Mouse (Mus musculus) CH12.LX (cell line): ENCODE measurements around the gene Cstb. TPM values are rescaled to one million over a fixed set of nuclear protein-coding genes. Genes with fewer than 3 reads are reported as not detected.
A peak's percentile ranks its signal among the peaks of the same experiment; 100 is the strongest.

Experiments
- DNase-seq: peaks from one replicate; pipeline ENCODE4 v3.0.0-alpha.2; 2013; ENCODE audit errors: extremely low read depth
- H3K27ac ChIP-seq: 2 replicates; pipeline ENCODE4 v1.5.1; 2012; ENCODE audit warnings: low read depth, mild to moderate bottlenecking, control low read depth, moderate library complexity; ENCODE audit not compliant: insufficient read depth
- H3K27me3 ChIP-seq: replicated peaks from 2 replicates; pipeline ENCODE3; 2012; ENCODE audit warnings: inconsistent platforms
- H3K36me3 ChIP-seq, 2 experiments: replicated peaks in 1 of 2; 2 replicates each; pipeline versions ENCODE3 to v1.6.1; 2012; ENCODE audit warnings: inconsistent platforms in 1 of 2, low read length in 1 of 2, mild to moderate bottlenecking in 1 of 2, mixed read lengths in 1 of 2, moderate library complexity in 1 of 2; ENCODE audit not compliant: control insufficient read depth in 1 of 2, insufficient read depth in 1 of 2
- H3K4me1 ChIP-seq, 2 experiments: 2 replicates each; pipeline ENCODE4 v1.6.1; 2012; ENCODE audit warnings: inconsistent platforms in 1 of 2, moderate library complexity in 1 of 2; ENCODE audit not compliant: insufficient read depth in 2 of 2, control insufficient read depth in 1 of 2
- H3K4me2 ChIP-seq: 2 replicates; pipeline ENCODE4 v1.6.1; 2012; ENCODE audit warnings: low read depth, mild to moderate bottlenecking, control low read depth; ENCODE audit not compliant: poor library complexity, insufficient read depth, severe bottlenecking
- H3K4me3 ChIP-seq, 3 experiments: fragments of 150-350 bp in 1 of 3; sonication (generic) in 1 of 3; replicated peaks in 1 of 3; 2 replicates each; pipeline versions ENCODE3 to v1.5.1; 2011 to 2012; ENCODE audit warnings: low read depth in 2 of 3, low read length in 2 of 3, mild to moderate bottlenecking in 2 of 3, moderate library complexity in 2 of 3, control low read depth in 1 of 3, improper control_type of control experiment in 1 of 3, inconsistent platforms in 1 of 3, mixed read lengths in 1 of 3; ENCODE audit not compliant: poor library complexity in 1 of 3
- H3K79me2 ChIP-seq: replicated peaks from 2 replicates; pipeline ENCODE4 v1.6.1; 2012; ENCODE audit warnings: mild to moderate bottlenecking, moderate library complexity; ENCODE audit not compliant: control insufficient read depth, poor library complexity, insufficient read depth, severe bottlenecking; ENCODE audit errors: extremely low read depth
- H3K9ac ChIP-seq: 2 replicates; pipeline ENCODE4 v1.6.1; 2012; ENCODE audit warnings: low read depth, mild to moderate bottlenecking, control low read depth, moderate library complexity; ENCODE audit not compliant: insufficient read depth
- H3K9me3 ChIP-seq: replicated peaks from 2 replicates; pipeline ENCODE3; 2012; ENCODE audit warnings: low read length, inconsistent platforms, mixed read lengths
- BHLHE40 ChIP-seq: IDR thresholded peaks from 2 replicates; pipeline ENCODE4 v1.6.1; 2011; ENCODE audit warnings: mild to moderate bottlenecking, low read depth, low read length, improper control_type of control experiment
- CTCF ChIP-seq, 2 experiments: IDR thresholded peaks in 1 of 2; conservative IDR thresholded peaks in 1 of 2; 2 replicates each; pipeline ENCODE4 v1.5.1; 2011 to 2012; ENCODE audit warnings: low read depth in 2 of 2, low read length in 2 of 2, improper control_type of control experiment in 1 of 2, inconsistent platforms in 1 of 2, mild to moderate bottlenecking in 1 of 2, moderate library complexity in 1 of 2
- EP300 ChIP-seq: IDR thresholded peaks from 2 replicates; pipeline ENCODE4 v1.6.1; 2011; ENCODE audit warnings: low read length, improper control_type of control experiment
- ETS1 ChIP-seq: conservative IDR thresholded peaks from 2 replicates; pipeline ENCODE4 v1.6.1; 2012; ENCODE audit warnings: low read depth, mild to moderate bottlenecking, inconsistent platforms, low read length, improper control_type of control experiment, moderate library complexity
- GABPA ChIP-seq: IDR thresholded peaks from 2 replicates; pipeline ENCODE4 v1.6.1; 2012; ENCODE audit warnings: low read depth, low read length, improper control_type of control experiment, inconsistent platforms; ENCODE audit not compliant: insufficient replicate concordance
- IRF4 ChIP-seq: IDR thresholded peaks from 2 replicates; pipeline ENCODE4 v1.6.1; 2014; ENCODE audit warnings: low read depth, mild to moderate bottlenecking, inconsistent platforms, low read length, improper control_type of control experiment
- JUN ChIP-seq: IDR thresholded peaks from 2 replicates; pipeline ENCODE4 v1.6.1; 2011; ENCODE audit warnings: low read depth, mild to moderate bottlenecking, low read length, improper control_type of control experiment, moderate library complexity; ENCODE audit not compliant: insufficient read depth
- JUND ChIP-seq: conservative IDR thresholded peaks from 2 replicates; pipeline ENCODE4 v1.6.1; 2011; ENCODE audit warnings: low read depth, low read length, improper control_type of control experiment
- MEF2A ChIP-seq: IDR thresholded peaks from 2 replicates; pipeline ENCODE4 v1.6.1; 2014; ENCODE audit warnings: low read depth, mild to moderate bottlenecking, inconsistent platforms, low read length, improper control_type of control experiment, borderline replicate concordance
- MYC ChIP-seq: IDR thresholded peaks from 2 replicates; pipeline ENCODE4 v1.6.1; 2011; ENCODE audit warnings: low read depth, mild to moderate bottlenecking, improper control_type of control experiment, low read length
- NELFE ChIP-seq: IDR thresholded peaks from 2 replicates; pipeline ENCODE4 v1.6.1; 2011; ENCODE audit warnings: low read depth, low read length, improper control_type of control experiment
- POLR2A ChIP-seq: IDR thresholded peaks from 2 replicates; pipeline ENCODE4 v1.6.1; 2011; ENCODE audit warnings: low read depth, mild to moderate bottlenecking, improper control_type of control experiment, low read length
- POLR2AphosphoS2 ChIP-seq: IDR thresholded peaks from 2 replicates; pipeline ENCODE4 v1.6.1; 2011; ENCODE audit warnings: low read depth, low read length, improper control_type of control experiment
- RAD21 ChIP-seq: IDR thresholded peaks from 2 replicates; pipeline ENCODE4 v1.6.1; 2011; ENCODE audit warnings: low read depth, mild to moderate bottlenecking, low read length, improper control_type of control experiment, moderate library complexity
- RCOR1 ChIP-seq: conservative IDR thresholded peaks from 2 replicates; pipeline ENCODE4 v1.6.1; 2012; ENCODE audit warnings: low read depth, mild to moderate bottlenecking, inconsistent platforms, low read length, improper control_type of control experiment
- TCF12 ChIP-seq: IDR thresholded peaks from 2 replicates; pipeline ENCODE4 v1.6.1; 2014; ENCODE audit warnings: low read depth, mild to moderate bottlenecking, inconsistent platforms, low read length, improper control_type of control experiment
- USF2 ChIP-seq: conservative IDR thresholded peaks from 2 replicates; pipeline ENCODE4 v1.6.1; 2011; ENCODE audit warnings: low read depth, low read length, improper control_type of control experiment
- ZMIZ1 ChIP-seq: IDR thresholded peaks from 2 replicates; pipeline ENCODE4 v1.6.1; 2012; ENCODE audit warnings: low read depth, mild to moderate bottlenecking, inconsistent platforms, low read length, improper control_type of control experiment
- ZNF384 ChIP-seq: IDR thresholded peaks from 2 replicates; pipeline ENCODE4 v1.6.1; 2012; ENCODE audit warnings: low read depth, low read length, improper control_type of control experiment, inconsistent platforms
- dilution Hi-C: fragments of 300-500 bp; cut with MboI; formaldehyde crosslinking; loops from 2 replicates; pipeline ENCODE4 v1.14.3; 2020; ENCODE audit warnings: low sequenced_read_pairs; ENCODE audit not compliant: extremely low pct_unique_long_range_greater_than_20kb, extremely low pct_ligation_motif_present
- in situ Hi-C: fragments of 300-500 bp; cut with MboI; formaldehyde crosslinking; loops from 3 replicates; pipeline ENCODE4 v1.14.3; 2019; ENCODE audit warnings: low sequenced_read_pairs, low pct_ligation_motif_present, low pct_unique_long_range_greater_than_20kb, mixed read lengths
- polyA plus RNA-seq: library from polyadenylated mRNA; unstranded; fragments of >175 nt; gene quantifications from 2 replicates; pipeline ENCODE4 v1.2.1, GENCODE M21; 2012; ENCODE audit warnings: low read depth; ENCODE audit not compliant: insufficient read length
- total RNA-seq, 2 experiments: library from RNA; depleted of rRNA; stranded (reverse); fragments of 300-350 nt in 1 of 2; fragments of >200 nt in 1 of 2; gene quantifications; 2 replicates each; pipeline ENCODE4 v1.2.3; 2012 to 2014

Cstb gene
- total and polyA plus RNA-seq, 3 experiments: 139 to 226 (median 194) TPM

GRCm38 (mm10) chr10:78385520-78385919, 39.9 kb upstream of the Cstb start:
- H3K36me3 ChIP-seq: no peaks in the 10 kb centered on the region
- dilution Hi-C loops: no loop called here
- H3K27ac ChIP-seq: no peak overlapping the region
- TF ChIP-seq MEF2A: no peak
- no peak for TF ChIP-seq GABPA
- no peak for TF ChIP-seq EP300
- no peak for TF ChIP-seq JUND
- no peak for TF ChIP-seq USF2
- no peak for TF ChIP-seq POLR2AphosphoS2
- no peak for TF ChIP-seq RAD21
- no peak for TF ChIP-seq TCF12
- no peak for TF ChIP-seq ZMIZ1
- no peak for TF ChIP-seq ZNF384
- TF ChIP-seq CTCF (conservative IDR thresholded peaks at IDR 0.05 in 1 of 2, IDR thresholded peaks at IDR 0.05 in 1 of 2; ENCODE audit: low read depth in 2 of 2, low read length in 2 of 2): no peak
- TF ChIP-seq, all 38 proteins: peak for 0
- no peak overlapping the region for H3K9ac ChIP-seq
- peaks cover 26% of the 10 kb centered on the region for H3K27me3 ChIP-seq
- H3K4me1 ChIP-seq: peaks cover 4 to 5% of the 10 kb centered on the region in 2 experiments; a peak in 3 of 4 replicates
- in situ Hi-C loops: loop anchor here (25.0 kb wide), 1 partner anchor 348 kb away; the partner anchor contains the start of genes Aire and Dnmt3l
- H3K4me3 ChIP-seq: no peak overlapping the region
- H3K9me3 ChIP-seq: no peaks in the 10 kb centered on the region
- H3K79me2 ChIP-seq: no peaks in the 10 kb centered on the region
- no peak for DNase-seq
- H3K4me2 ChIP-seq: no peak overlapping the region

- Histone ChIP-seq H3K9me3 (no peaks in the 10 kb centered on the region), H3K9ac (no peak overlapping the region), H3K4me1 (peaks cover 7 to 16% of the 10 kb centered on the region in 2 experiments), H3K27me3 (peaks cover 32% of the 10 kb centered on the region), H3K36me3 (no peaks in the 10 kb centered on the region), H3K79me2 (no peaks in the 10 kb centered on the region), H3K4me2 (peak overlapping the region; percentile 61), H3K4me3 (no peak overlapping the region), H3K27ac (no peak overlapping the region)
- in situ Hi-C loops: loop anchor here (25.0 kb wide), 1 partner anchor 351 kb away; the partner anchor contains the start of genes Aire and Dnmt3l
- TF ChIP-seq ETS1: no peak
- TF ChIP-seq JUND: no peak
- TF ChIP-seq POLR2A: no peak
- TF ChIP-seq JUN: no peak
- TF ChIP-seq EP300: no peak
- no peak for TF ChIP-seq RCOR1
- TF ChIP-seq MEF2A: no peak
- no peak for TF ChIP-seq MYC
- no peak for TF ChIP-seq GABPA
- no peak for TF ChIP-seq NELFE
- TF ChIP-seq IRF4: no peak
- no peak for TF ChIP-seq POLR2AphosphoS2
- no peak for TF ChIP-seq BHLHE40
- DNase-seq: no peak
- dilution Hi-C loops: no loop called here
Measured at GRCm38 (mm10) chr10:78388216-78388980, 37.1 kb upstream of the Cstb start.
